Mouse (Mus musculus): Measurements from ENCODE around the gene Lrrc7. TPM values are rescaled to one million over a fixed set of nuclear protein-coding genes. Genes with fewer than 3 reads are reported as not detected.

Gene Lrrc7
- total and polyA plus RNA-seq, 3 experiments, result 0.07 TPM; not detected in 2

DNA sequence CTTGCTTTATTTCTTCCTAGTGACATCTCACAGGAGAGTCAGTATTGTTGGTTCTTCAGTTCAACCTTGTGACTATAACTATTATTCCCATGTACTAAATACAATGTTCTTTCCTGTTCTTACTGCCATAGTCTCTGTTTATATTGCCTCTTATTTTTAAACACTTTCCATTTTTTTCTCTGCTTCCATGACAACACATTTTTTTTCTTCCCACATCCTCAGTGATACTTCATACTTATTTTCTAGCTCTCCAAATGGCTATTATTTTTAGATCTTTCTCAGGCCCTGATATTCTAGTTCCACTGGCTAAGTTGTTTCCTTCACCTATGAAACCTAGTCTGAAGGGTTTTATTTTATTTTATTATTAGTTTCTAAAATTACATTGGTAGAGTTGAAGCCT, 221.2 kb downstream of the Lrrc7 start:
- no peak overlapping the region for H3K4me2 ChIP-seq (ENCODE audit: insufficient read depth, low read depth, poor library complexity, severe bottlenecking)
- peaks cover 0 to 3% of the 10 kb centered on the region in 2 experiments; a peak in 1 of 4 replicates for H3K4me1 ChIP-seq (ENCODE audit: control insufficient read depth in 1 of 2, insufficient read depth in 2 of 2)
- H3K79me2 ChIP-seq (replicated peaks; ENCODE audit: control insufficient read depth, extremely low read depth, insufficient read depth, poor library complexity, severe bottlenecking), result no peaks in the 10 kb centered on the region
- H3K36me3 ChIP-seq (replicated peaks in 1 of 2; ENCODE audit: control insufficient read depth in 1 of 2, insufficient read depth in 1 of 2, low read length in 1 of 2), result no peaks in the 10 kb centered on the region
- no peak overlapping the region for H3K27ac ChIP-seq (ENCODE audit: insufficient read depth, low read depth)
- no peak for DNase-seq (ENCODE audit: extremely low read depth)
- no peaks in the 10 kb centered on the region for H3K9me3 ChIP-seq (replicated peaks; ENCODE audit: low read length)
- H3K9ac ChIP-seq (ENCODE audit: insufficient read depth, low read depth), result no peak overlapping the region
- in situ Hi-C loops (cut with MboI; ENCODE audit: low pct_ligation_motif_present, low pct_unique_long_range_greater_than_20kb, low sequenced_read_pairs) (no loop called here), dilution Hi-C loops (cut with MboI; ENCODE audit: extremely low pct_ligation_motif_present, extremely low pct_unique_long_range_greater_than_20kb, low sequenced_read_pairs) (no loop called here)
- H3K4me3 ChIP-seq (replicated peaks in 1 of 3; ENCODE audit: low read depth in 2 of 3, low read length in 2 of 3, poor library complexity in 1 of 3), result no peak overlapping the region
- TF ChIP-seq MAFK (IDR thresholded peaks at IDR 0.05; ENCODE audit: insufficient replicate concordance, low read length) (no peak), HCFC1 (IDR thresholded peaks at IDR 0.05; ENCODE audit: low read depth, low read length) (no peak), POLR2A (IDR thresholded peaks at IDR 0.05; ENCODE audit: low read depth, low read length) (no peak), TCF12 (IDR thresholded peaks at IDR 0.05; ENCODE audit: low read depth, low read length) (no peak), RCOR1 (conservative IDR thresholded peaks at IDR 0.05; ENCODE audit: low read depth, low read length) (no peak), SMC3 (IDR thresholded peaks at IDR 0.05; ENCODE audit: low read depth, low read length) (no peak), GABPA (IDR thresholded peaks at IDR 0.05; ENCODE audit: insufficient replicate concordance, low read depth, low read length) (no peak), POLR2AphosphoS2 (IDR thresholded peaks at IDR 0.05; ENCODE audit: low read depth, low read length) (no peak)
- no peaks in the 10 kb centered on the region for H3K27me3 ChIP-seq (replicated peaks)

DNA sequence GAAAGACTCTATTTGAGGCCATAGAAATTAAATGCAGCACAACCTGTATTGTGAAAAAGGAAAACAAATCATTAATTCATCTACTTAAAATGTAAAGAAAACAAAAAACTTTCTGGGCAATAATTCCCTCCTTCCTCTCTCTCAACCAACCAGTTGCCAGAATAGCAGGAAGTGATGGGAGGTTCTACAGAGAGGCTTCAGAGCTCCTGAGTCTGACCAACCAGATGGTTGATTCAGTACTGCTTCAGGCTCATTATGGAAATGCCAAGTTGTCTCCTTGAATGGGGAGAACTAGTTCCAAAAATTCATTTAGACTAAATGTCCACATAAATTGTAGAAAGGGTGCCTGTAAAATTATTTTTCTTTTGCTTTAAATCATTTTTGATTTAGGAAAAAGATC, 231.9 kb downstream of the Lrrc7 start:
- no peak overlapping the region for H3K4me2 ChIP-seq (ENCODE audit: insufficient read depth, low read depth, poor library complexity, severe bottlenecking)
- H3K27me3 ChIP-seq (replicated peaks), result no peaks in the 10 kb centered on the region
- no peak for DNase-seq (ENCODE audit: extremely low read depth)
- H3K79me2 ChIP-seq (replicated peaks; ENCODE audit: control insufficient read depth, extremely low read depth, insufficient read depth, poor library complexity, severe bottlenecking), result no peaks in the 10 kb centered on the region
- no peak overlapping the region for H3K9ac ChIP-seq (ENCODE audit: insufficient read depth, low read depth)
- H3K36me3 ChIP-seq (replicated peaks in 1 of 2; ENCODE audit: control insufficient read depth in 1 of 2, insufficient read depth in 1 of 2, low read length in 1 of 2), result no peaks in the 10 kb centered on the region
- TF ChIP-seq HCFC1 (IDR thresholded peaks at IDR 0.05; ENCODE audit: low read depth, low read length) (no peak), E2F4 (IDR thresholded peaks at IDR 0.05; ENCODE audit: insufficient replicate concordance, low read depth, low read length) (no peak), SMC3 (IDR thresholded peaks at IDR 0.05; ENCODE audit: low read depth, low read length) (no peak), JUN (IDR thresholded peaks at IDR 0.05; ENCODE audit: insufficient read depth, low read depth, low read length) (no peak)
- peaks cover 3% of the 10 kb centered on the region for H3K9me3 ChIP-seq (replicated peaks; ENCODE audit: low read length)
- H3K27ac ChIP-seq (ENCODE audit: insufficient read depth, low read depth), result no peak overlapping the region
- H3K4me1 ChIP-seq (ENCODE audit: control insufficient read depth in 1 of 2, insufficient read depth in 2 of 2), result no peaks in the 10 kb centered on the region
- in situ Hi-C loops (cut with MboI; ENCODE audit: low pct_ligation_motif_present, low pct_unique_long_range_greater_than_20kb, low sequenced_read_pairs) (no loop called here), dilution Hi-C loops (cut with MboI; ENCODE audit: extremely low pct_ligation_motif_present, extremely low pct_unique_long_range_greater_than_20kb, low sequenced_read_pairs) (no loop called here)
- H3K4me3 ChIP-seq (replicated peaks in 1 of 3; ENCODE audit: low read depth in 2 of 3, low read length in 2 of 3, poor library complexity in 1 of 3), result no peak overlapping the region

DNA sequence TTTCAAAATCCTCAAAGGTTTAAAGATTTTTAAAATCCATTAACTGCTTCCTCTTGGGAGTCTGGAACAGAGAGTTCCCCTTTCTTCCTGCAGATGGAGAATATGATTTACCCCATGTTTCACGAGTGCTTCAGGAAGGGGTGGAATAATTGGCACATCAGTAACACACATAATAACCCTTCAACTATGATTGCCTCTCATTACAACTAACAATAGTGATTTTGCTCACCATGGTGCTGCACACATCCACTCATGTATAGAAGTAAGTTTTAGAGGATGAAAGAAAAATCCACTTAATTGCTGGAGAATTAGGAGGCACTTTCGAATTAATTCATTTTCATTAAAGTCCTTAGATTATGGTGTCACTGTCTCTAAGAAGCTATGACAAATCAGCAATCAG, 251.6 kb downstream of the Lrrc7 start:
- Histone ChIP-seq H3K9me3 (replicated peaks; ENCODE audit: low read length) (no peaks in the 10 kb centered on the region), H3K9ac (ENCODE audit: insufficient read depth, low read depth) (no peak overlapping the region), H3K27ac (ENCODE audit: insufficient read depth, low read depth) (no peak overlapping the region), H3K4me1 (ENCODE audit: control insufficient read depth in 1 of 2, insufficient read depth in 2 of 2) (no peaks in the 10 kb centered on the region), H3K36me3 (replicated peaks in 1 of 2; ENCODE audit: control insufficient read depth in 1 of 2, insufficient read depth in 1 of 2, low read length in 1 of 2) (no peaks in the 10 kb centered on the region), H3K4me2 (ENCODE audit: insufficient read depth, low read depth, poor library complexity, severe bottlenecking) (no peak overlapping the region), H3K27me3 (replicated peaks) (no peaks in the 10 kb centered on the region), H3K4me3 (replicated peaks in 1 of 3; ENCODE audit: low read depth in 2 of 3, low read length in 2 of 3, poor library complexity in 1 of 3) (no peak overlapping the region), H3K79me2 (replicated peaks; ENCODE audit: control insufficient read depth, extremely low read depth, insufficient read depth, poor library complexity, severe bottlenecking) (no peaks in the 10 kb centered on the region)
- TF ChIP-seq TBP (conservative IDR thresholded peaks at IDR 0.05; ENCODE audit: low read depth, low read length) (no peak), KAT2A (IDR thresholded peaks at IDR 0.05; ENCODE audit: insufficient replicate concordance, low read length) (no peak), UBTF (IDR thresholded peaks at IDR 0.05; ENCODE audit: low read depth, low read length) (no peak), TCF12 (IDR thresholded peaks at IDR 0.05; ENCODE audit: low read depth, low read length) (no peak), HCFC1 (IDR thresholded peaks at IDR 0.05; ENCODE audit: low read depth, low read length) (no peak), ZKSCAN1 (IDR thresholded peaks at IDR 0.05; ENCODE audit: borderline replicate concordance, low read depth, low read length) (no peak), SMC3 (IDR thresholded peaks at IDR 0.05; ENCODE audit: low read depth, low read length) (no peak)
- in situ Hi-C loops (cut with MboI; ENCODE audit: low pct_ligation_motif_present, low pct_unique_long_range_greater_than_20kb, low sequenced_read_pairs), result no loop called here
- dilution Hi-C loops (cut with MboI; ENCODE audit: extremely low pct_ligation_motif_present, extremely low pct_unique_long_range_greater_than_20kb, low sequenced_read_pairs), result no loop called here
- no peak for DNase-seq (ENCODE audit: extremely low read depth)

Data from CH12.LX (cell line).